Mouse (Mus musculus) lung, postnatal 0 days (tissue): ENCODE data around the gene Tpcn1. TPM values are rescaled to one million over a fixed set of nuclear protein-coding genes. Genes with fewer than 3 reads are reported as not detected.

Experiments
- ATAC-seq: fragments of 200-750 bp; cut with Nextera tagmentation; 2 replicates; pipeline ENCODE4 v1.8.0; 2017; ENCODE audit warnings: moderate library complexity
- DNase-seq: peaks from one replicate; pipeline ENCODE4 v3.0.0-alpha.2; 2016; ENCODE audit warnings: low spot score
- H3K27ac ChIP-seq: fragments of 300-500 bp; sonication (generic); 2 replicates; pipeline ENCODE4 v1.5.1; 2014; ENCODE audit warnings: antibody characterized with exemption, mild to moderate bottlenecking, low read length, mixed read lengths
- H3K27me3 ChIP-seq: fragments of 300-500 bp; sonication (generic); replicated peaks from 2 replicates; pipeline ENCODE4 v1.6.1; 2014; ENCODE audit warnings: low read length, mixed read lengths; ENCODE audit not compliant: insufficient read depth
- H3K36me3 ChIP-seq: fragments of 300-500 bp; sonication (generic); 2 replicates; pipeline ENCODE4 v1.6.1; 2014; ENCODE audit warnings: low read length, mixed read lengths; ENCODE audit not compliant: insufficient read depth
- H3K4me1 ChIP-seq: fragments of 300-500 bp; sonication (generic); 2 replicates; pipeline ENCODE4 v1.6.1; 2014; ENCODE audit warnings: antibody characterized with exemption, low read depth, low read length, mixed read lengths; ENCODE audit not compliant: insufficient read depth
- H3K4me2 ChIP-seq: fragments of 300-500 bp; sonication (generic); replicated peaks from 2 replicates; pipeline ENCODE4 v1.6.1; 2014; ENCODE audit warnings: low read depth, mild to moderate bottlenecking, low read length, moderate library complexity, mixed read lengths
- H3K4me3 ChIP-seq: fragments of 300-500 bp; sonication (generic); 2 replicates; pipeline ENCODE4 v1.5.1; 2014; ENCODE audit warnings: low read depth, low read length
- H3K9ac ChIP-seq: fragments of 300-500 bp; sonication (generic); replicated peaks from 2 replicates; pipeline ENCODE4 v1.6.1; 2014; ENCODE audit warnings: low read depth, mild to moderate bottlenecking
- H3K9me3 ChIP-seq: fragments of 300-500 bp; sonication (generic); 2 replicates; pipeline ENCODE4 v1.6.1; 2016; ENCODE audit warnings: low read length, mixed read lengths
- CTCF ChIP-seq: IDR thresholded peaks from 2 replicates; pipeline ENCODE4 v1.5.1; 2016; ENCODE audit warnings: antibody characterized with exemption, mild to moderate bottlenecking
- EP300 ChIP-seq: IDR thresholded peaks from 2 replicates; pipeline ENCODE4 v1.6.1; 2016; ENCODE audit warnings: antibody characterized with exemption, mild to moderate bottlenecking, control low read depth
- WGBS: fragments of 180-500 bp; shearing (Covaris S2); extraction: QIAGEN DNeasy Blood & Tissue Kit; methylation state at CpG from one replicate; pipeline ENCODE4 v1.1.7; 2014; 5-methylcytosine and 5-hydroxymethylcytosine counted together
- polyA plus RNA-seq: library from polyadenylated mRNA; unstranded; fragments of >200 nt; fragmentation: Nextera tagmentation; extraction: Ambion mirVana; gene quantifications from 2 replicates; pipeline ENCODE4 v1.2.1, GENCODE M21; 2015

Gene Tpcn1
- polyA plus RNA-seq, 1 experiment from 2014 or later = 17.5 TPM

GRCm38 (mm10) chr5:120531631-120532030, 56.8 kb downstream of the Tpcn1 start:
- ATAC-seq = no peak
- peaks cover 11% of the 10 kb centered on the region; the same call in 1 of the 2 replicates for H3K4me1 ChIP-seq
- 74% methylated on average over 8 of the region's 8 CpGs for WGBS
- no peaks in the 10 kb centered on the region for H3K27me3 ChIP-seq
- H3K4me3 ChIP-seq = no peak overlapping the region
- no peak overlapping the region for H3K27ac ChIP-seq
- DNase-seq = no peak
- TF ChIP-seq EP300 = no peak
- no peak for TF ChIP-seq CTCF
- no peak overlapping the region for H3K4me2 ChIP-seq
- no peak overlapping the region for H3K9ac ChIP-seq
- H3K9me3 ChIP-seq = no peaks in the 10 kb centered on the region
- H3K36me3 ChIP-seq = no peaks in the 10 kb centered on the region

DNA sequence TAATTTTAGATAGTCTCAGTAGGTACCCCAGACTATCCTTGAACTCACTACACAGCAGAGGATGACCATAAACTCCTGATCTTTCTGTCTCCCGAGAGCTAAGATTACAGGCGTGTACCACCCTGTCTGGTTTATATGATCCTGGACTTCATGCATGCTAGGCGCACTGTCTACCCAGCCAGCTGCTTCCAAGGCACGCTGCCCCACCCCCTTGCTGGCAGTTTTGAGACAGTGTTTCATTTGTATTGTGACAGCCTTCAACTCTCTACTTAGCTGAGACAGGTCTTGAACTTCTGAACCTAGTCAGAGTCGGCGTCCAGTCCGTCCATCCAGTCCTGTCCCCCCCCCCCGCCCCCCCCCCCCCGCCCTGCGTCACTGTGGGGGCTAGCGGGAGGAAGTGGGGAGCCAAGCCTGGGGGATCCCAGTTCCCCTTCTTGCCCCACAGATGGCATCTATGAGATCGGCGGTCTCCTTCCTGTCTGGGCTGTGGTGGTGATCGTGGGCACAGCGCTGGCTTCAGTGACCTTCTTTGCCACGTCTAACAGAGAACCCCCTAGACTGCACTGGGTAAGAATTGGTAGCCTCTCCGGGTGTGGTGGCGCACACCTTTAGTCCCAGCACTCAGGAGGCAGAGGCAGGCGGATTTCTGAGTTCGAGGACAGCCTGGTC, 61.0 kb downstream of the Tpcn1 start:
- TF ChIP-seq EP300 (no peak), CTCF (no peak)
- no peak overlapping the region for H3K4me2 ChIP-seq

DNA sequence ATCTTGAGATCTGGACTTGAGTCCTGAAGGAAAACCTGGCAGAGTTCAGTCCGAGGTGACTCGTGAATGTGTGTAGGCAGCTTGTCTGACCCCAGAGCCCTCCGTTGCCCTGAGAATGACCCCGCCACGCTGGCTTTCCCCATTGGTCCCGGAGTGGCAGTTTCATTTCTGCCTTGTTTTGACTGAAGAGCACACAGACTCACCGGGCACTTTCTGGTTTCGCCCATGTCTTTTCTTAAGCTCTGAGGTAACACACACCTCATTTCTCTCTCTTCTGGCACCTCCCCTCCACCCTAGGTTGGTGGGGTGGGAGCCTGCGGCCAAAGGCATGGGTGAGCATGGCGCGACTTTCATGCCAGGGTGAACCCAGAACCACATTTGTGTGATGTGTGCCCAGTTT, 62.2 kb downstream of the Tpcn1 start:
- H3K4me3 ChIP-seq = no peak overlapping the region
- DNase-seq = no peak
- no peak overlapping the region for H3K27ac ChIP-seq
- no peak overlapping the region for H3K9ac ChIP-seq
- no peaks in the 10 kb centered on the region for H3K4me1 ChIP-seq
- WGBS = 52% methylated on average over 11 of the region's 11 CpGs
- no peaks in the 10 kb centered on the region for H3K27me3 ChIP-seq
- ATAC-seq = no peak
- H3K36me3 ChIP-seq = peaks cover 14% of the 10 kb centered on the region; the same call in 1 of the 2 replicates
- H3K9me3 ChIP-seq = no peaks in the 10 kb centered on the region
- no peak for TF ChIP-seq EP300
- no peak for TF ChIP-seq CTCF
- no peak overlapping the region for H3K4me2 ChIP-seq

More for the DNA sequence above, 61.0 kb downstream of the Tpcn1 start:
- ATAC-seq (no peak), DNase-seq (no peak)
- Histone ChIP-seq H3K36me3 (peaks cover 5% of the 10 kb centered on the region; the same call in 1 of the 2 replicates), H3K9ac (no peak overlapping the region), H3K9me3 (no peaks in the 10 kb centered on the region), H3K27me3 (no peaks in the 10 kb centered on the region), H3K27ac (no peak overlapping the region), H3K4me3 (no peak overlapping the region), H3K4me1 (no peaks in the 10 kb centered on the region)
- 87% methylated on average over 12 of the region's 20 CpGs for WGBS

- DNase-seq (no peak), ATAC-seq (peak; percentile 49)
- peaks cover 16% of the 10 kb centered on the region; the same call in 1 of the 2 replicates for H3K36me3 ChIP-seq
- no peak overlapping the region for H3K4me2 ChIP-seq
- H3K27me3 ChIP-seq = no peaks in the 10 kb centered on the region
- no peak overlapping the region for H3K27ac ChIP-seq
- peak; percentile 67 for TF ChIP-seq CTCF
- TF ChIP-seq EP300 = no peak
- H3K4me3 ChIP-seq = no peak overlapping the region
- WGBS = 41% methylated on average over 5 of the region's 5 CpGs
- H3K4me1 ChIP-seq = no peaks in the 10 kb centered on the region
- no peaks in the 10 kb centered on the region for H3K9me3 ChIP-seq
- H3K9ac ChIP-seq = no peak overlapping the region
These were observed 62.7 kb downstream of the Tpcn1 start for GRCm38 (mm10) chr5:120525737-120526136.

DNA sequence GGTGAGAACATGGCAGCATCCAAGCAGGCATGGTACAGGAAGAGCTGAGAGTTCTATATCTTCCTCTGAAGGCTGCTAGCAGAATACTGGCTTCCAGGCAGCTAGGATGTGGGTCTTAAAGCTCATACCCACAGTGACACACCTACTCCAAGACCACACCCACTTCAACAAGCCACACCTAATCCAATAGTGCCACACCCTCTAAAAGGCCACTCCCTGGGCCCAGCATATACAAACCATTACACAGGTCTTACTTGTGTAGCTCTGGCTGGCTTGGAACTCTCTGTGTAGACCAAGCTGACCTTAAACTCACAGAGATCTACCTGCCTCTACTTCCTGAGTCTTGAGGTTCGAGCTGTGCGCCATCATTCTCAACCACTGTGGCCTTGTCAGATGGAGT, 63.7 kb downstream of the Tpcn1 start:
- Histone ChIP-seq H3K27ac (no peak overlapping the region), H3K4me2 (no peak overlapping the region), H3K4me1 (no peaks in the 10 kb centered on the region), H3K9me3 (no peaks in the 10 kb centered on the region), H3K9ac (no peak overlapping the region), H3K36me3 (peaks cover 19% of the 10 kb centered on the region; the same call in 1 of the 2 replicates), H3K4me3 (no peak overlapping the region), H3K27me3 (no peaks in the 10 kb centered on the region)
- WGBS = 94% methylated on average over 2 of the region's 2 CpGs
- no peak for DNase-seq
- TF ChIP-seq EP300 (no peak), CTCF (no peak)
- no peak for ATAC-seq

GRCm38 (mm10) chr5:120522649-120523048, 65.8 kb downstream of the Tpcn1 start:
- Histone ChIP-seq H3K9ac (no peak overlapping the region), H3K4me3 (no peak overlapping the region), H3K4me1 (no peaks in the 10 kb centered on the region), H3K9me3 (no peaks in the 10 kb centered on the region), H3K27ac (no peak overlapping the region), H3K4me2 (no peak overlapping the region), H3K27me3 (no peaks in the 10 kb centered on the region), H3K36me3 (peaks cover 19% of the 10 kb centered on the region; the same call in 1 of the 2 replicates)
- WGBS = 72% methylated on average over 3 of the region's 3 CpGs
- DNase-seq = no peak
- no peak for ATAC-seq
- TF ChIP-seq CTCF = peak; percentile 70
- no peak for TF ChIP-seq EP300
